Mouse (Mus musculus): ENCODE results near the gene Mkrn1.

DNA sequence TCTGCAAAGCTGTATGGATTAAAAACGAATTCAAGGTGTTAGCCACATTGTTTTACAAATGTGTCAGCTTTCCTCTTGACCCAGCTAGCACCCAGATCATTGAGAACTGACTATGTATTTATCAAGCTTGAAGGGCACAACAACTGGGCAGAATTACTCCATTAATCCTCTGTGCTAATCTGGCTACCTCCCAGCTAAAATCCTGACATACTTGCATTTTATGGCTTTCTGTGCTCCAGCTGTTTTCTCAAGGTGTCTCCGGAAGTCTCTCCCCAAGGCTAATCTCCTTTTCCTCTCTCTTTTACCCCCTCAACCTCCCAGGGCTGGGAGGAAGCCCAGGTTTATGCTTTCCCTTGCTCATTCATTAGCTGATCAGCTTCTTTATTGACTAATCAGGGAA is 34.4 kb upstream of the Mkrn1 start:
- TF ChIP-seq POLR2A (IDR thresholded peaks at IDR 0.05; ENCODE audit: borderline replicate concordance, control insufficient read depth, low read depth, low read length) (no peak), CTCF (IDR thresholded peaks at IDR 0.05; ENCODE audit: control insufficient read depth, insufficient read depth, low read length) (no peak)
